Mouse (Mus musculus): ENCODE results near the gene Glrx3.

DNA sequence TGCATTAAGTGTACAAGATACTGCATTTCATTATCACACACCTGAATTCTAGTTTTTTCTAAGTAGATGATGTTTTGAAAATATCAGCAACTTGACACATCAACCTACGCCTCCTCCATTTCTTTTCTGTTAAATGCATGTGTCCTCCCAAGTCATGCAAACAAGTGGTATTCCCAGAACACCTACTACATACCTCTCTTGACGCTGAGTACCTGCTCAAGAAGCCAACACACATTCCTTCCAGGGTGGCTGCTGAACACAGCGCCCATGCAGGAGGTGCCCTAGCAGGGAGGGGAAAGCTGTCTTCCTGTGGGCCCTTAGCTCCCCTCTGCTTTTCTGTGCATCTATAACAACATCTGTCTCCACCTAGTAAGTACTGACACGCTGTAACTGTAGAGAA, 38.4 kb upstream of the Glrx3 start:
- TF ChIP-seq GATA1 (IDR thresholded peaks at IDR 0.05; ENCODE audit: borderline replicate concordance, low read length) (no peak), FLI1 (IDR thresholded peaks at IDR 0.05; ENCODE audit: low read length) (no peak)
